Mouse (Mus musculus): ENCODE measurements at regions not wholly inside any gene's neighbourhood (a gene's known extent, or its start where the extent isn't known, plus 50 kb on each side); places are given as distances from the start of the nearest gene placed in this dataset.
A peak's percentile ranks its signal among the peaks of the same experiment; 100 is the strongest.

DNA sequence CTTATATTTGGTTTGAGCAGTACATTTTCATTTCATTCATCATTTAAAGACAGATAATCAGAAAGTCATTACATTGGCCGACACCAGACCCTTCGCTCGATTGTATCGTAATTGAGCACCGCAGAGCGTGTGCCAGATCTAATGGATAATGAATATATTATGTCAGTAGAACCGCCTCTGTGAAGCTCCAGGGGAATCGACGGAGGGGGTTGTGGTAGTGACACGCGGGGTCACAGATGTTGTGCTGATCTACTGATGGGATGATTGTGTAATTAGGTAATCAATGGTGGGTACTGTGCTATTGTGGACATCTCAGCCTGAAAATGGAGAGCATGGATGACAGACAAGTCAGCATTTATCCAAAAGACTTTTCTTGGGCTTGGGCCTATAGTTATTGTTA lies 414.3 kb upstream of the Tenm2 start:
- no peak for DNase-seq (ENCODE audit: low spot score in 2 of 2)

DNA sequence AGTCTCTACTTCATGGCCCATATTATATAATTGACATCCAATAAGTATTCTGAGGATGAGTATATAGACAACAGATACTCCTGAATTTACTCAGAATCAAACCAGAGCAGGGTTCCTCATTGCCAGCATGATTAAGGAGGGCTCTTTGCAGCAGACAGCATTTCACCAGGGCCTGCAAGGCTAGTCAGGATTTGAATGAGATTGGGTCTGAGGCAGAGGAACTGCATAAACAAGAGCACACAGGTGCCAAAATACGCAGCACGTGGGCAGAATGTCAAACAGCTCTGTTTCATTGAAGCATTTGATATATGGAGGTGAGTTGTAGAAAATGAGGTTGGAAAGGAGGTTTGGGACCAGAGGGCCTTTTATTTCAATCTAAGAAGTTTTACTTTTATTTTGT lies 387.5 kb upstream of the Tenm2 start:
- DNase-seq (ENCODE audit: low spot score in 2 of 2), result no peak

DNA sequence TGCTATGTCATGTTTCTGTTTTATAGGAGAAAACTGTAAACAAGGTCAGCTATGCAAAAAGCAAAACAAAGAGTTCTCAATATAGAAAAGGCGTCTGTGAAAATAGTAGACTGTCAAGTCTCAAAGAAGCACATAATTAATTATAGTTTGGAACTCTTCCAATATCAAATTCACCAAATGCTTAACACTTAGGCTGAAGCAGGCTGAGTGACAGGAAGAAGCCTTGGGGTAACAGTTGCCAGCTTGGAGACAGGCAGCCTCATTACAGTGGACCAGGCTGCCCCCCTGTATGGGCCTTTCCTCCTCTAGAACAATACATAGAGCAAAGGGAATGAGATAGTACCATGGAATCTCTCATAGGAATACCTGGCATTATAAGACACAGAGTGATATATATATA lies 364.8 kb upstream of the Tenm2 start:
- no peak for DNase-seq (ENCODE audit: low spot score in 2 of 2)

DNA sequence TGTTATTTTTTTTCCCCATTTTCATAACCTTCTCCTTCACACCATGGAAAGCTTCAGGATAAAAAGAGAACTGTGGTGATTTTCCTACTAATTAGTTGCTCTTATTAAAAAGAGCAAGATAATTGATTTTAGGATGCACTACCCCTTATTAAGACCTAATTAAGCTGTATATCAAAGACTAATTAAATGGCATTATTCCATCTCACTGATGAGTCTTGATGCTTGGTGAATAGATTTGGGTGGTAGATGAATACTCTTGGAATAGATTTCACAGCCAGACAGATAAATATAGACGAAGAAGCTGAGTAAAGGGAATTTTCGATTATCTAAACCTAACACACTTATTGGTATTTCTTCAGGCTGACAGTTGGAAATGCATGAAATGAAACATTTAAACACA lies 346.5 kb upstream of the Tenm2 start:
- no peak for DNase-seq (ENCODE audit: low spot score in 2 of 2)

DNA sequence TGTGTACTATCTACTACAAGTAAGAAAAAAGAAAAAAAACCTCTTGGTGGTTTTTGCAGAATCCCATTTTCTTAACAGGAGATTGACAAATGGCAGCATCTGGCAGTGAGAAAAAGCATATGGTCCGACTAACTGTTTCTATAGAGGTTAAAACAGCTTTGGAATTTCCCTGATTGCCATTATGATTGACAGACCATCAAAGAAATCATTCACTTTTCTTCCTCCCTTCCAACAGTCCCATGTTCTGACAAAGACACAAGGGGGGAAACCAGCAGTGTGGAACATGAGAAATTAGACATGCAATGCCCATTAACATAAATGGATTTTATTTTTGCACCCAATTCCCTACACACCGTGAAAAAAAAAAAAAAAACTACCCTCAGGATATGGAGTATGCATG lies 297.9 kb upstream of the Tenm2 start:
- DNase-seq (ENCODE audit: low spot score in 2 of 2), result no peak

DNA sequence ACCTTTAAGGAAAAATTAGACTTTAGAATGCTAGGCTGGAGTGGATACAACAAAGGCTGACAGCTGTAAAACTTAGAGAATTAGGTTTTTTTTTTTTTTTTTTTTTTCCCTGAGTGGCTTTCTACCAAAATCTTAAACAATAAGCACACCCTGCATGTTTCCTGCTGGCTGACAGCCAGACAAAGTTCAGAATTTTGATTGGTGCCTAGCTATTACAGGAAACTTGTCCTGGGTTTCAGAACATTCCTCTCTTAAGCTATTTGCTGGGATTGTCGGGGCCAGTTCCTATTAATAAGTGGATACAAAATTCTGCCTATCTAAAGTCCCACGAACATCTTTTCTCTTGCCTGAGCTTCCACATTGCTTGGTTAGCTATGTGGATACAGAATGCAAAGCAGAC lies 296.7 kb upstream of the Tenm2 start:
- DNase-seq (ENCODE audit: low spot score in 2 of 2), result no peak

DNA sequence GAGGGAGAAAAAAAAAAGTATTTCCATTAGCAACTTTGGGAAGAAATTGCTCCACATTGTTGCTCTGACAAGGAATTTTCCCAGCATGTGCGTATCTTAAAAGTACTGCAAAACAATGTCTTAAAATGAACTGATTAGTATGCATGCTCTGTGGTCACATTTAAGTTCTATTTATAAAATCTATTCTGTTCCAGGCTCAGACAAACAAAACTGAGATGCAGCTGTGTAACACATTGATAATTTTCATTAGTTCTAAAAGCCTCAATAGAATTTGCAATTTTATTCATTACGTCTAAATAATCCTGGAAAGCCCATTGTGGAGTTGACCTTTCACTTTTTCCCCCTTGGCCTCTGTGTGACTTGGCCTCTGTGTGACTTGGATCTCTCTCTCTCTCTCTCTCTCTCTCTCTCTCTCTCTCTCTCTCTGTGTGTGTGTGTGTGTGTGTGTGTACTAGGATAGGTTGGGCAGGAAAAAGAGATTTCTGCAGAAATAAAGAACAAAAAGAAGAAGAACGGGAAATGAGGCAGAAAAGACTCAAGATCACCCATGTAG lies 262.8 kb upstream of the Tenm2 start:
- DNase-seq (ENCODE audit: low spot score in 2 of 2), result no peak

DNA sequence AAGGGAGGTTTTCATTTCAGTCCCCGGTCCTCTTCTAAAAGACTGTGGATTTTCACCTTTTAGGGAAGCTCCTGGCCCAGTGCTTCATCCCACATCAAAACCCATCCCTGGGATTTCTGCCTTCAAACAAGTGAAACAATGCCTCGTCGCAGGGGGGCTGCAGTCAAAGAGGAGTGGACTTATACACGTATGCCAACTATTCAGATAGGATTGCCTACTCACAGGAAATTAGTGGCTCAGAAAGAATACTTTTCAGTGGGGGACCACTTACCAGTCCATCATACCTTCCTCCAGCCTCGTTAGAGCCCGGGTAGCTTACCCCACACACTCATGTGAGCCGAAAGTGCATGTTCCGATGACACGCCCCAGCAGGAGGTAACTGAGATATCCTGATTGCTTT lies 262.1 kb upstream of the Tenm2 start:
- no peak for DNase-seq (ENCODE audit: low spot score in 2 of 2)

DNA sequence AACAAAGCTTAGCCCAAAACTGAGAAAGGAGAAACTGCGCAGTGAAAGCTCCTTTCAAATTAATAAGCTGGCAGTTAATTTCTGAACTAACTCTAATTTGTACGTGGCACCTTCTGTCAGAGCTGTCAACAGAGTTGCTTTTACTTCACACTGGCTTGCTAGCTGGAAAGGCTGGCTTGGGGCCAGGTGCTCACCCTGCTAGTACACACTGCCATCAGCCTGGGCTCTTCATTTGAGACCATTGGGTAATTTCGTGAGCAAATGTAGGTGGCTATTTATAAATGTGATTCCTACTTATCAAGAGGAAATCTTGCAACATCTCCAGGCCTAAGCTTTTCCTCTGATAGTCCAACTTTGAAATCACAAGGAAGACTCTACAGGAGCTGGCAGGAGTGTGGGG lies 244.5 kb upstream of the Tenm2 start:
- peak; percentile 9 to 24 for DNase-seq (ENCODE audit: low spot score in 2 of 2)

DNA sequence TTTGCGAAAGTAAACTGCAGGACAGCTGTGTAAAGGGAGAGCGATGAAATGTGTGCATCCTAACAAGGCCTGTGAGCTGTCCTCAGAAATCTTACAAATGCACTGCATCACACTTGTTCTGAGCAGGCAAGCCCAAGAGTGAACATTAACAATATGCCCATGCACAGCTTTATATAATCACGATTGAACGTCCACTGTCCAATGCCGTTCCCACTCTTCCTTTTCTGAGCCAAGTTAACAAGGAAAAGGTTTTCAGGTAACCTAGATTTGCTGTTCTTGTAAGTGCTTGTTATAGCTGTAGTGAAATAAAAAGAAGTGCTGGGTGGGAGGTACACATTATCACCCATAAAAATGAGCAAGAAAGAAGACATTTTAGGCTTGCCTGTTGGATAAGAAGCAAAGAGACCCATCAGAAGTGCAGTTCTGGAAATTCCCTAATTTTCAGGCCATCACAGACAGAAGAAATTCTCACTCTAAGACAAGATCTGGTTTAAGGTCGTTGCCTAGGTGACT lies 243.3 kb upstream of the Tenm2 start:
- peak in 1 of 2 experiments; percentile 10 for DNase-seq (ENCODE audit: low spot score in 2 of 2)

DNA sequence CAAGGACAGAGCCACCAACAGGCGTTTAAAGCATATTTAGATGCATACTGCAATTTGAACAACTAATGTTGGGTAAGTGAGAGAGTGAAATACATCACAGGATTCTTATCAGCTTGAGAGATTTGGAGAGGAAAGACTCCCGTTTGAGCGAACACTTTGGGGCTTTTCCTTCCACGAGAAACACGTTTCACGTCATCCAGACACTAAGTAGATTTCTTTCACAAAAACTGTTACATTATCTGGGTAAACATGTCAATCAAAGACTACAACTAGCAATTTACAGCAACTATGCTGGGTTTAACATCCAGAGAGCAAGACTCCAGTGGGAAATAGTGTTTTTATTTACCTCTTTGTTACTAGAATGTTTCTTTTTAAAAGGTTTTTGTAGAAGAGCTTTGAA lies 238.3 kb upstream of the Tenm2 start:
- DNase-seq (ENCODE audit: low spot score in 2 of 2), result no peak

DNA sequence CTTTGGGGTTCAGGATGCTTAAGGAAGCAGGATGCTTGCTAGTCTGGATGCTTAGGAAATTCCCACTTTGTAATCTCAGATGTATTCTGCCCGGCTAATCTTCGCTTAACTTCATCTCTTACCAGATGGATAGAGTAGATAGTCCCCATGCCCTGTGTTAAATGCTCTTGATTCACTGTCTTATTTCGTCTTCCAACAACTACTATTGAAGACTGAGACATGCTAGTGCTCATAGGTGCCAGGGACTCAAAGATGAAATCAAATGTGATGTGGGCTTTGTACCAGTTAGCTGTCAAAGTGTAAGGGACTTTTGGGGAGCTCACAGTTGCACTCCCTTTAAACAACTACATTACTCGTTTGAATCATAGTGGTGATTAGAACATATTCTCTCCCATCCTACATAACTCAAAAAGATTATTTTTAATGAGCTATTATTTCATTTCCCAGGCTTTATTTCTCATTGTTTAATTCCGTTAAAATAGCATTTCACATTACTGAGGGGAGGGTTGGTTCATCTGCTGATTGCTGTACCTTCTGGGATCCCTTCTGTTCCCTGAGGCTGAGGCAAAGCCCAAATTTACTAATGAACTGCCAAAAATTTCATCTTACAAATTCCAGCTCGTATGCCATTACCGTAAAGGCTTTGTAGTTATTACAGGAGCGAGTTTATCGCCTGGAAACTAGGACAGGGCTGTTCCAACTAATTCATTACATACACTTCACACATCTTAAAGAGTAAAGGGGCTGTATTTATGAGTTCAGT lies 228.1 kb upstream of the Tenm2 start:
- no peak for DNase-seq (ENCODE audit: low spot score in 2 of 2)

DNA sequence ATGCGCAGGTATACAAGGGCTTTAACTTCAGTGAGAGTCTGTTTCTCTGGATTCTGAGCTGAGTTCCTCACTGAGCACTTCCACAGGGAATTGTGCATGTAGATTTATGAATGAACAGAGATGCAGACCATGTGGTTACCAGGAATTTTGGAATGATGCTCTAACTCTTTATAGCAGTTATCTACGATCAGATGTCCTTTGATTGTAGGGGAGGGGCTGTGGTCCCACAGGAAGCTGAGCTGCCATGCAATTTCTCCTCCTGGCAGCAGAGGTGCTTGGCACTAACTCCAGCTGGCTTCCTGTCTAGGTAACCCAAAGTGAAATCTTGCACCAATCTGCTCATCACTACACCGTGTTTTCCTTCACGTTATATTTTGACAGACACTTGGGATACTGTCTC lies 226.6 kb upstream of the Tenm2 start:
- DNase-seq (ENCODE audit: low spot score in 2 of 2), result no peak

DNA sequence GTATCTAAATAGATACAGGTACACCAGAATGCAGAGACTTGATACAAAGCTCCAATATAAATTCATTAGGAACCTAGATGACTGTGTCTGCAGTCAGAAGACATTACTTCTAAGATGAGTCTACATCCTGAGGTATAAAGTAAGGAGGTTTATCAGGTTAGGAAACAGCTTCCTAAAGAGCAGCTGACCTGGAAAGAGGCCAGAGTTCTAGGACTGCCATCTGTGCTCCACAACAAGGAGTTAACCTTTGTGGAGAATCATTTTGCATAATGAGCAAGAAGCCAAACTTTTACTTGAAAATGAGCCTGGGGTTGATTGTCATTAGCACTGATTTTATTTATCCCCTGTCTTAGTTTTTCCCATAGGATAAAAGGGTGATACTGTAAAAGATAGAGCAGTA lies 211.6 kb upstream of the Tenm2 start:
- no peak for DNase-seq (ENCODE audit: low spot score in 2 of 2)

DNA sequence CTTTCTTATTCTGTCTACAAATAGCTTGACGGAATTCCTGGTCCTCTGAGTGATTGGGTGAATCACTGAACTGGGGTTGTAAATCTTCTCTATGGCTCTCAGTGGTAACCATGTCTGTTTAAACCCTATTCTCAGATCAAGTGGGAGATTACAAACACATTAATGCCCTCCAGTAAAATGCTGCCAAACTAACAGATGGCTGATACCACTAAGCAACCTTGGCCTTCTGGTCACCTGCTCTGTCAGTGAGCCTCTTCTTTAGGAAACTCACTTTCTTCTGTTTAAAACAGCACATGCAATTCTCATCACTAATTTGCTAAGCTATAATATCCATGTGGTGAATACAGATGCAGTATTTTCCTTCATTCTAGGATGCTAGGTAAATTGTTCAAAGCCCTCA lies 210.9 kb upstream of the Tenm2 start:
- no peak for DNase-seq (ENCODE audit: low spot score in 2 of 2)

DNA sequence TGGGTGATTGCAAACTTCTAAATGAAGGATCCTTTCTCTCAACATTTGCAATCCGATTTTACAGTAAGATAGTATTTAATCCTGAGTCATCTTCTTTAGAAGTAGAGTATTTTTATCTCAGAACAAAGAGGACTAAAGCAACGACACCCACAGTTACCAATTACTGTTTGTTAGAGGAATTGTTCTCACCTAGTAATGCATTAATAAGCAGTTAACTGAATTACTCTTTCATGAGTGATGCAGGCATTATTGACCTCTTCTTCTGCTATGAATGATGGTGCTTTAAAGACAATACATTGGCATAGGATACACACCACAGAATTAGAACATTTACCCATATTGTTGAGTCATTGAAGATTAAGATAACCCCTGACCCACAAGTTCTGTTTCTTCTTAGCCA lies 207.0 kb upstream of the Tenm2 start:
- DNase-seq (ENCODE audit: low spot score in 2 of 2), result no peak

DNA sequence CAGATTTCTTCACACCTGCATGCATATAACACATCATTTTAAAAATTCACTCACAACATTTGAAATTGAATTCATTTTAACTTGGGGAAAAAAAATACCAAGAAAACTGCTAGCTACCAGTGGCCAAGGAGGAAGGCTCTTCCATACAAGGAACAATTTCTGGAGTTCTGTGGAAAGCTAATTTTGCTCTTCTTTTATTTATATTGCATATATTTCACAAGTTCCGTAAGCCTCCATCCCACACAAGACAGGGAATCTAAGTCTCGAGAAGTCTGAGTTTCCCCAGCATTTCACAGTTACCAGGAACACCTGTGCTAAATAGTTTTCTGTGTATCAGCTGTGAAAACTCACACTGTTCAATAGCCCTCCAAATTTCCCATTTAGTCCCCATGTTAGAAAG lies 198.8 kb upstream of the Tenm2 start:
- DNase-seq (ENCODE audit: low spot score in 2 of 2), result peak; percentile 3 to 6

DNA sequence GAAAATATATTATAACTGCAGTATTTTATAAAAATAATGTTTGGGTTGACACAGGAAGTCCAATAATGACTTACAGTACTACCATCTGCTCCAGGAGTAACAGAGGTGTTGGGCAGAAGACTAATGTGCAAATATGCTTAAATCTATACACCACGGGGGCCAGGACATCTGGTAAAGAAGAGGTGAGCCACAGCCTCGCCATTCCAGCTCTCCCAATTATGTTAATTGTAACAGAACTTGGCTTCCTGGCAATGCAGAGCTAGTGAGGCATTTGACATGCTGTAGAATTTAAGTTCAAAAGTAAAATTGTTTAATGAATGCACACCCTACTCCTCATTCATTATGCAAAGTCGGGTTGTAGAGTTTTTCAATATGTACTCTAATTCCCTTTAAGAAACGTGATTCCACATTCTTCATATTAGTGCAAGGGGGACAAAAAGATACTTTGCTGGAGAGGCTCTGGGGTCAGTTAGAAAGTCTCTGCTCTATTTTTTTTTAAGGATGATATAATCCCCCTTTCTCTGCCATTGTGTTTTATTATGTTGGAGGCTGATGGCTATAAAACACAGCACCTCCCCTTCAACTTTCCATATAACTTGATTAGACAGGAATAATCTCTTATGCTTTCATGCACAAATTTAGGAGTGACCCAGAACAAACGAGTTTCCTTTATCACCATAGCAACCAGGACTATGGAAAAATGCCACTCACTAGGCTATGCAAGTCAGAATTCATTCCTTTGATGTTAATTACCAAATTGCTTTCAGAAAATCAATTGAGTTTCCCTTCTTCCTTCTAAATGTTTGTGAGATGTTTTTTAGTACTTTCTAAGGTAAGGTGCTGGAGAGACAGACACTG lies 188.8 kb upstream of the Tenm2 start:
- no peak for DNase-seq (ENCODE audit: low spot score in 2 of 2)

DNA sequence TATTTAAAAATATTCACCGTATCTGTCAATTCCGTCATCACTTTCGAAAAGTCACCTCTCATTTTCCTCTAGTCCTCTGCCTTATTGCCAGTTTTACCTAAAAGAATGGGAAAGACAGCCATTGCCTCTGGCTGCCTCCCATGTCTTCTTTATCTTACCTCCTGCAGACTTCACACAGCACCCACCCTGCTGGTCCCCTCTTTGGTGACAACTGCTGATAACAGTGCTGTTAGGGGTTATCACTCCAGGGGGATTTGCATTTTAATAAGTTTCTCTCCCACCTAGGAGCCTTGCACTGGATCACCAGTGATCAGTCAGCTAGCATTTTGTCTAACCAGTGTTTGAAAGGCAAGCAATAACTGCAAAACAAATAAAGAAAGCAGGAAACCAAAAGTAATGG lies 177.1 kb upstream of the Tenm2 start:
- DNase-seq (ENCODE audit: low spot score in 2 of 2), result no peak

DNA sequence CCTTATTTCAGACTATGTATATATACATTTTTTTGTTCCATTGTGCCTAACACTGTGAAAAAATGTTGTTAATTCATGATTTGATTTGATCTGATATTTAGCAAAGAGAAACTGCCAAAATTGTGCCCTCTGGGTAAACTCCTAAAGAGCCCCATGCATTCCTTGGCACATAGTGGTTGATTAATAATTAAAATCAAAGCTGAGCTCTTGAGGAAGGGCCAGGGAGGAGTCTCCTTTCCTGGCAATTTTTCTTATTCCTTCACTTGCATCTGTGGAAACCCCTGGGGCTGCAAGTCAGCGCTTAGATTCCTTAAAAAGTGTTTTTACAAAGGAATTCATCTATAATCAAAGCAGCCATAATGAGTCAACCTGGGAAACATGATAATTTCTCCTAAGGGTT lies 132.2 kb upstream of the Tenm2 start:
- DNase-seq (ENCODE audit: low spot score in 2 of 2), result no peak

DNA sequence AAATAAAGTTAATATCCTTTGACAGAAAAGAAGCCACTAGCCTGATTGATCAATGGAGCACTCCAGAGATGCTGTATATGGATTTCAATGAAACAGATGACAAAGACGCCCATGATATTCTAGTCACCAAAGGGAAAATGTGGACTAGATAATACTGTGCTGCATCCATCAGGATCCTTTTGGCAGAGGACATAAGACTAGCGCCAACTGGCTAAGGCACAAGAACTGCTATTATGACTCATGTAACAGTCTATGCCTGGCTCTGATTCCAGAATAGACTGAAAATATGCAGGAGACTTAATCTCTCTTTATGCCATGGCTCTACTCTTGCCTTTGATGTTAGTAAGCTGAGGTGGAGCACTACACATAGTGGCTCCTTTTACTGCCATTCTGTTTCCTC lies 128.7 kb upstream of the Tenm2 start:
- peak; percentile 39 to 59 for DNase-seq (ENCODE audit: low spot score in 2 of 2)

DNA sequence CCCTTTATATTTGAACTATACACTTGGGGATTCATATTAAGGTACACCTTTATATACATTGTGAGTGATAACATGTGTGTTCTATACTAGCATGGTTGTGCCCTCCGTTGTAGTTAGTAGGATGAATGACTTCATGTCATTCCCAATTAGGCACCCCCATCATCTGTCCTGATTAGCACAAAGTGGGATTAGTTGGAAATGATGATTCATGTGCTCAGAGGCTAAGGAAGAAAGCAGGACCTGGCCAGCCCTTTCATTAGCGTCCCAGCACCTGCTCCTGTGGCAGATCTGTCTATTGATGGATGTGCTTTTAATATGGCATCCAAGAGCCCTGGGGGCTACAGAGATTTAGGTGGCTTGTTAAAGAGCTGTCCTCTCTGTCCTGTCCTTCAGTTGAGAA lies 119.3 kb upstream of the Tenm2 start:
- DNase-seq (ENCODE audit: low spot score in 2 of 2), result no peak

DNA sequence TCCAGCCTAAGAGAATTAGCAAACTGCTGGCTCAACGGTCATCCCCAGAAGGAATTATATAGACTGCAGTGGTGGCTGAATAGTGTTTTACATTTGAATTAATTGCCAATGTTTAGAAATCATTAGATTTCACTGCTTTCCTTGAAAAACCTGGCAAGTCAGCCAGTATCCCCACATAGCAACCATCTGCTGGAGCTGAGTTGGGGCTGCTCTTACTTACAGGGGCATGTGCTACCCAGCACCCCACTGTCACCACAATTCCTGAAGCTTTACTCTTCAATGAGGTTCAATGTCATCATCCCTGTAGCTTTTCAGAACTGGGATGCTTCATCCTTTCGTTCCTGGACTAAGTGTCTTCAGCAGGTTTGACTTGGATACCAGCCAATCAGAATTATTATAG lies 73.9 kb upstream of the Tenm2 start:
- DNase-seq (ENCODE audit: low spot score in 2 of 2), result no peak

Measured in right cerebral cortex, adult 2 months (tissue).